Mouse (Mus musculus) liver, adult 2 months (tissue): ENCODE measurements around the gene Ccdc62.

Experiments used
- CTCF ChIP-seq: fragments of 200-500 bp; IDR thresholded peaks from 2 replicates; pipeline ENCODE4 v1.5.1; 2011; ENCODE audit warnings: low read depth, low read length, control low read depth
- POLR2A ChIP-seq: fragments of 200-500 bp; IDR thresholded peaks from 2 replicates; pipeline ENCODE4 v1.6.1; 2011; ENCODE audit warnings: low read length, control low read depth; ENCODE audit not compliant: insufficient read depth; ENCODE audit errors: extremely low read depth

GRCm38 (mm10) chr5:123982838-123983237, 52.4 kb downstream of the Ccdc62 start:
- TF ChIP-seq CTCF (no peak), POLR2A (no peak)
